Mouse (Mus musculus): ENCODE results near the gene Fgf9. TPM values are rescaled to one million over a fixed set of nuclear protein-coding genes. Genes with fewer than 3 reads are reported as not detected.
A peak's percentile ranks its signal among the peaks of the same experiment; 100 is the strongest.

Fgf9 gene
- polyA plus RNA-seq (2016; fragmentation: Nextera tagmentation; extraction: Ambion mirVana), result 3.0 and 6.5 TPM in 2 replicates

- peaks cover 67% of the 10 kb centered on the region for H3K27me3 ChIP-seq (ENCODE audit: low read depth, poor library complexity, severe bottlenecking)
- DNase-seq (ENCODE audit: low spot score), result peak; percentile 67
- peak within 1 kb of the TSS; percentile 65 for H3K4me3 ChIP-seq
- H3K9me3 ChIP-seq (replicated peaks), result no peaks in the 10 kb centered on the region
- H3K4me1 ChIP-seq, result peaks cover 55% of the 10 kb centered on the region
- H3K27ac ChIP-seq, result peak within 1 kb of the TSS; percentile 88
- WGBS, result under 1% methylated on average over 33 of the region's 33 CpGs
- H3K36me3 ChIP-seq, result no peaks in the 10 kb centered on the region
Measured at GRCm38 (mm10) chr14:58070481-58071119, at the start of gene Fgf9. TSS of gene Fgf9 (plus strand) at chr14:58070547.

- Histone ChIP-seq H3K27ac (no peak overlapping the region), H3K4me3 (no peak overlapping the region), H3K4me1 (peaks cover 16% of the 10 kb centered on the region), H3K36me3 (no peaks in the 10 kb centered on the region), H3K27me3 (ENCODE audit: low read depth, poor library complexity, severe bottlenecking) (no peaks in the 10 kb centered on the region), H3K9me3 (replicated peaks) (no peaks in the 10 kb centered on the region)
- DNase-seq (ENCODE audit: low spot score), result peak; percentile 65
- WGBS, result 15% methylated on average over 8 of the region's 8 CpGs
Measured at GRCm38 (mm10) chr14:58034567-58034966, 35.8 kb upstream of the Fgf9 start.

GRCm38 (mm10) chr14:58036174-58036573 is 34.2 kb upstream of the Fgf9 start:
- Histone ChIP-seq H3K4me3 (no peak overlapping the region), H3K9me3 (replicated peaks) (no peaks in the 10 kb centered on the region), H3K27me3 (ENCODE audit: low read depth, poor library complexity, severe bottlenecking) (no peaks in the 10 kb centered on the region), H3K36me3 (no peaks in the 10 kb centered on the region), H3K4me1 (peaks cover 16% of the 10 kb centered on the region), H3K27ac (no peak overlapping the region)
- peak; percentile 36 for DNase-seq (ENCODE audit: low spot score)
- WGBS, result 20% methylated on average over 6 of the region's 6 CpGs

- no peak for DNase-seq (ENCODE audit: low spot score)
- Histone ChIP-seq H3K4me1 (no peaks in the 10 kb centered on the region), H3K27ac (no peak overlapping the region), H3K4me3 (no peak overlapping the region), H3K9me3 (replicated peaks) (no peaks in the 10 kb centered on the region), H3K27me3 (ENCODE audit: low read depth, poor library complexity, severe bottlenecking) (no peaks in the 10 kb centered on the region), H3K36me3 (no peaks in the 10 kb centered on the region)
- 88% methylated on average over 4 of the region's 4 CpGs for WGBS
Measured at GRCm38 (mm10) chr14:58046639-58047284, 23.6 kb upstream of the Fgf9 start.

GRCm38 (mm10) chr14:58050691-58051090 is 19.7 kb upstream of the Fgf9 start:
- 96% methylated on average over 5 of the region's 5 CpGs for WGBS
- Histone ChIP-seq H3K36me3 (no peaks in the 10 kb centered on the region), H3K27ac (no peak overlapping the region), H3K4me1 (no peaks in the 10 kb centered on the region), H3K4me3 (no peak overlapping the region), H3K27me3 (ENCODE audit: low read depth, poor library complexity, severe bottlenecking) (no peaks in the 10 kb centered on the region), H3K9me3 (replicated peaks) (no peaks in the 10 kb centered on the region)
- DNase-seq (ENCODE audit: low spot score), result no peak

GRCm38 (mm10) chr14:58067586-58067985 is 2.8 kb upstream of the Fgf9 start:
- H3K4me3 ChIP-seq, result no peak overlapping the region
- H3K27me3 ChIP-seq (ENCODE audit: low read depth, poor library complexity, severe bottlenecking), result peaks cover 36% of the 10 kb centered on the region
- no peaks in the 10 kb centered on the region for H3K9me3 ChIP-seq (replicated peaks)
- no peaks in the 10 kb centered on the region for H3K36me3 ChIP-seq
- DNase-seq (ENCODE audit: low spot score), result no peak
- 57% methylated on average over 2 of the region's 2 CpGs for WGBS
- H3K27ac ChIP-seq, result no peak overlapping the region
- H3K4me1 ChIP-seq, result peaks cover 26% of the 10 kb centered on the region

- 81% methylated on average over 1 of the region's 1 CpGs for WGBS
- DNase-seq (ENCODE audit: low spot score), result no peak
- Histone ChIP-seq H3K4me3 (no peak overlapping the region), H3K9me3 (replicated peaks) (no peaks in the 10 kb centered on the region), H3K4me1 (peaks cover 35% of the 10 kb centered on the region), H3K27ac (no peak overlapping the region), H3K27me3 (ENCODE audit: low read depth, poor library complexity, severe bottlenecking) (peaks cover 47% of the 10 kb centered on the region), H3K36me3 (no peaks in the 10 kb centered on the region)
Measured at GRCm38 (mm10) chr14:58068641-58069040, 1.7 kb upstream of the Fgf9 start.

GRCm38 (mm10) chr14:58069927-58070326 is 420 bp upstream of the Fgf9 start:
- H3K4me3 ChIP-seq, result peak overlapping the region; percentile 65
- H3K9me3 ChIP-seq (replicated peaks), result no peaks in the 10 kb centered on the region
- no peaks in the 10 kb centered on the region for H3K36me3 ChIP-seq
- 3% methylated on average over 6 of the region's 6 CpGs for WGBS
- H3K4me1 ChIP-seq, result peaks cover 48% of the 10 kb centered on the region
- no peak overlapping the region for H3K27ac ChIP-seq
- DNase-seq (ENCODE audit: low spot score), result no peak
- H3K27me3 ChIP-seq (ENCODE audit: low read depth, poor library complexity, severe bottlenecking), result peaks cover 60% of the 10 kb centered on the region

GRCm38 (mm10) chr14:58071120-58071641 is 834 bp downstream of the Fgf9 start:
- under 1% methylated on average over 31 of the region's 31 CpGs for WGBS
- Histone ChIP-seq H3K27me3 (ENCODE audit: low read depth, poor library complexity, severe bottlenecking) (peaks cover 72% of the 10 kb centered on the region), H3K4me3 (peak overlapping the region; percentile 65), H3K27ac (peak overlapping the region; percentile 88), H3K4me1 (peaks cover 61% of the 10 kb centered on the region), H3K9me3 (replicated peaks) (no peaks in the 10 kb centered on the region), H3K36me3 (no peaks in the 10 kb centered on the region)
- DNase-seq (ENCODE audit: low spot score), result peak; percentile 79

GRCm38 (mm10) chr14:58071830-58072770 is 1.8 kb downstream of the Fgf9 start:
- under 1% methylated on average over 82 of the region's 85 CpGs for WGBS
- H3K27ac ChIP-seq, result peak overlapping the region; percentile 66
- H3K9me3 ChIP-seq (replicated peaks), result no peaks in the 10 kb centered on the region
- peaks cover 82% of the 10 kb centered on the region for H3K27me3 ChIP-seq (ENCODE audit: low read depth, poor library complexity, severe bottlenecking)
- H3K4me3 ChIP-seq, result peak overlapping the region; percentile 65
- peak; percentile 86 for DNase-seq (ENCODE audit: low spot score)
- no peaks in the 10 kb centered on the region for H3K36me3 ChIP-seq
- peaks cover 68% of the 10 kb centered on the region for H3K4me1 ChIP-seq

- no peak overlapping the region; the same call in 1 of the 2 replicates for H3K27ac ChIP-seq
- peaks cover 90% of the 10 kb centered on the region for H3K27me3 ChIP-seq (ENCODE audit: low read depth, poor library complexity, severe bottlenecking)
- peak; percentile 57 for DNase-seq (ENCODE audit: low spot score)
- no peaks in the 10 kb centered on the region for H3K9me3 ChIP-seq (replicated peaks)
- under 1% methylated on average over 29 of the region's 29 CpGs for WGBS
- peaks cover 68% of the 10 kb centered on the region for H3K4me1 ChIP-seq
- no peaks in the 10 kb centered on the region for H3K36me3 ChIP-seq
- peak overlapping the region; percentile 65 for H3K4me3 ChIP-seq
Measured at GRCm38 (mm10) chr14:58072771-58073501, 2.6 kb downstream of the Fgf9 start.

- peak overlapping the region; percentile 65 for H3K4me3 ChIP-seq
- no peaks in the 10 kb centered on the region for H3K9me3 ChIP-seq (replicated peaks)
- H3K4me1 ChIP-seq, result peaks cover 68% of the 10 kb centered on the region
- 2% methylated on average over 20 of the region's 20 CpGs for WGBS
- no peak overlapping the region; the same call in 1 of the 2 replicates for H3K27ac ChIP-seq
- H3K36me3 ChIP-seq, result no peaks in the 10 kb centered on the region
- DNase-seq (ENCODE audit: low spot score), result peak; percentile 46
- peaks cover 91% of the 10 kb centered on the region for H3K27me3 ChIP-seq (ENCODE audit: low read depth, poor library complexity, severe bottlenecking)
Measured at GRCm38 (mm10) chr14:58073936-58074335, 3.6 kb downstream of the Fgf9 start.
